Mouse (Mus musculus) neural tube, embryonic 14.5 days (tissue): Measurements from ENCODE around the gene Mef2b. TPM values are rescaled to one million over a fixed set of nuclear protein-coding genes. Genes with fewer than 3 reads are reported as not detected.
A peak's percentile ranks its signal among the peaks of the same experiment; 100 is the strongest.

Source experiments
- ATAC-seq: fragments of 200-750 bp; cut with Nextera tagmentation; 2 replicates; pipeline ENCODE4 v1.8.0; 2017; ENCODE audit warnings: low read depth, mild to moderate bottlenecking, moderate TSS enrichment, moderate library complexity
- H3K27ac ChIP-seq: fragments of 300-500 bp; sonication (generic); 2 replicates; pipeline ENCODE4 v1.5.1; 2014; ENCODE audit warnings: low read depth, mild to moderate bottlenecking, control low read depth, low read length, moderate library complexity, mixed read lengths
- H3K27me3 ChIP-seq: fragments of 300-500 bp; sonication (generic); 2 replicates; pipeline ENCODE4 v1.6.1; 2014; ENCODE audit warnings: low read length; ENCODE audit not compliant: control insufficient read depth, insufficient read depth
- H3K36me3 ChIP-seq: fragments of 300-500 bp; sonication (generic); 2 replicates; pipeline ENCODE4 v1.6.1; 2014; ENCODE audit warnings: low read length, mixed read lengths; ENCODE audit not compliant: control insufficient read depth, insufficient read depth
- H3K4me1 ChIP-seq: fragments of 300-500 bp; sonication (generic); 2 replicates; pipeline ENCODE4 v1.6.1; 2014; ENCODE audit warnings: low read length; ENCODE audit not compliant: control insufficient read depth, insufficient read depth
- H3K4me2 ChIP-seq: fragments of 300-500 bp; sonication (generic); 2 replicates; pipeline ENCODE4 v1.6.1; 2014; ENCODE audit warnings: mild to moderate bottlenecking, low read depth, low read length, control low read depth
- H3K4me3 ChIP-seq: fragments of 300-500 bp; sonication (generic); 2 replicates; pipeline ENCODE4 v1.5.1; 2014; ENCODE audit warnings: low read depth, low read length, control low read depth, mixed read lengths
- H3K9ac ChIP-seq: fragments of 300-500 bp; sonication (generic); replicated peaks from 2 replicates; pipeline ENCODE4 v1.6.1; 2014; ENCODE audit warnings: low read depth, mild to moderate bottlenecking, control low read depth, low read length, mixed read lengths
- H3K9me3 ChIP-seq: fragments of 300-500 bp; sonication (generic); 2 replicates; pipeline ENCODE4 v1.6.1; 2016; ENCODE audit warnings: low read length; ENCODE audit not compliant: control insufficient read depth
- WGBS: fragments of 180-500 bp; shearing (Covaris S2); extraction: QIAGEN DNeasy Blood & Tissue Kit; methylation state at CpG from one replicate; pipeline ENCODE4 v1.1.7; 2014; 5-methylcytosine and 5-hydroxymethylcytosine counted together
- polyA plus RNA-seq: library from polyadenylated mRNA; unstranded; fragments of >200 nt; fragmentation: Nextera tagmentation; extraction: Ambion mirVana; gene quantifications from 2 replicates; pipeline ENCODE4 v1.2.1, GENCODE M21; 2014

Gene Mef2b
- polyA plus RNA-seq, 1 experiment from 2014 or later = 0.72 TPM

GRCm38 (mm10) chr8:70129309-70129952 is 10.1 kb upstream of the Mef2b start:
- no peaks in the 10 kb centered on the region for H3K9me3 ChIP-seq
- H3K27ac ChIP-seq = peak overlapping the region; percentile 60
- peak; percentile 61 for ATAC-seq
- H3K36me3 ChIP-seq = peaks cover 15% of the 10 kb centered on the region
- no peak overlapping the region for H3K9ac ChIP-seq
- H3K27me3 ChIP-seq = no peaks in the 10 kb centered on the region
- H3K4me1 ChIP-seq = peaks cover 6% of the 10 kb centered on the region
- H3K4me3 ChIP-seq = no peak overlapping the region
- H3K4me2 ChIP-seq = no peak overlapping the region
- 59% methylated on average over 9 of the region's 9 CpGs for WGBS

- ATAC-seq = no peak
- Histone ChIP-seq H3K9ac (no peak overlapping the region), H3K27me3 (no peaks in the 10 kb centered on the region), H3K4me3 (no peak overlapping the region), H3K36me3 (peaks cover 20% of the 10 kb centered on the region), H3K4me2 (no peak overlapping the region), H3K4me1 (peaks cover 6% of the 10 kb centered on the region), H3K27ac (no peak overlapping the region; the same call in 1 of the 2 replicates), H3K9me3 (no peaks in the 10 kb centered on the region)
- 80% methylated on average over 3 of the region's 3 CpGs for WGBS
Measured at GRCm38 (mm10) chr8:70130066-70130465, 9.4 kb upstream of the Mef2b start.

GRCm38 (mm10) chr8:70131166-70131883 is 8.2 kb upstream of the Mef2b start, which contains the start of gene Nr2c2ap:
Gene Nr2c2ap, plus strand, starts transcription at chr8:70131333.
- peak within 1 kb of the TSS; percentile 58 for H3K9ac ChIP-seq
- peak within 1 kb of the TSS; percentile 66 for H3K4me3 ChIP-seq
- H3K4me2 ChIP-seq = peak within 1 kb of the TSS; percentile 79
- no peaks in the 10 kb centered on the region for H3K9me3 ChIP-seq
- no peak within 1 kb of the TSS; the same call in 1 of the 2 replicates for H3K27ac ChIP-seq
- no peaks in the 10 kb centered on the region for H3K27me3 ChIP-seq
- 1% methylated on average over 37 of the region's 37 CpGs for WGBS
- H3K4me1 ChIP-seq = peaks cover 6% of the 10 kb centered on the region
- peak; percentile 87 for ATAC-seq
- peaks cover 30% of the 10 kb centered on the region for H3K36me3 ChIP-seq

- WGBS = 90% methylated on average over 5 of the region's 5 CpGs
- H3K4me2 ChIP-seq = no peak overlapping the region
- peaks cover 30% of the 10 kb centered on the region for H3K36me3 ChIP-seq
- H3K9ac ChIP-seq = no peak overlapping the region
- H3K27me3 ChIP-seq = no peaks in the 10 kb centered on the region
- H3K4me1 ChIP-seq = peaks cover 14% of the 10 kb centered on the region
- no peak for ATAC-seq
- no peak overlapping the region for H3K4me3 ChIP-seq
- no peak overlapping the region for H3K27ac ChIP-seq
- H3K9me3 ChIP-seq = no peaks in the 10 kb centered on the region
Measured at GRCm38 (mm10) chr8:70134086-70134485, 5.4 kb upstream of the Mef2b start.

- Histone ChIP-seq H3K36me3 (peaks cover 30% of the 10 kb centered on the region), H3K9me3 (no peaks in the 10 kb centered on the region), H3K4me1 (peaks cover 14% of the 10 kb centered on the region), H3K4me3 (no peak overlapping the region), H3K4me2 (no peak overlapping the region), H3K27me3 (no peaks in the 10 kb centered on the region), H3K27ac (no peak overlapping the region), H3K9ac (no peak overlapping the region)
- ATAC-seq = no peak
- WGBS = 90% methylated on average over 9 of the region's 9 CpGs
Measured at GRCm38 (mm10) chr8:70134931-70135330, 4.6 kb upstream of the Mef2b start.

GRCm38 (mm10) chr8:70136591-70136990 is 2.9 kb upstream of the Mef2b start:
- Histone ChIP-seq H3K27ac (no peak overlapping the region), H3K4me1 (peaks cover 21% of the 10 kb centered on the region), H3K4me3 (no peak overlapping the region), H3K9me3 (no peaks in the 10 kb centered on the region), H3K9ac (no peak overlapping the region), H3K4me2 (no peak overlapping the region), H3K36me3 (peaks cover 30% of the 10 kb centered on the region), H3K27me3 (no peaks in the 10 kb centered on the region)
- no peak for ATAC-seq
- 77% methylated on average over 4 of the region's 4 CpGs for WGBS

- ATAC-seq = no peak
- 83% methylated on average over 4 of the region's 4 CpGs for WGBS
- no peaks in the 10 kb centered on the region for H3K27me3 ChIP-seq
- no peaks in the 10 kb centered on the region for H3K9me3 ChIP-seq
- H3K4me3 ChIP-seq = 0 out of 2 replicates have a peak overlapping the region, but pooled peaks have one; percentile 60
- H3K4me2 ChIP-seq = peak overlapping the region; percentile 81
- H3K36me3 ChIP-seq = peaks cover 40% of the 10 kb centered on the region
- no peak overlapping the region for H3K27ac ChIP-seq
- peaks cover 18% of the 10 kb centered on the region for H3K4me1 ChIP-seq
- no peak overlapping the region for H3K9ac ChIP-seq
Measured at GRCm38 (mm10) chr8:70137890-70138289, 1.6 kb upstream of the Mef2b start.

GRCm38 (mm10) chr8:70139981-70140380 is 470 bp downstream of the Mef2b start:
- Histone ChIP-seq H3K9me3 (no peaks in the 10 kb centered on the region), H3K27ac (peak overlapping the region; percentile 82), H3K4me1 (peaks cover 18% of the 10 kb centered on the region), H3K27me3 (no peaks in the 10 kb centered on the region), H3K4me3 (peak overlapping the region; percentile 60), H3K4me2 (peak overlapping the region; percentile 81), H3K36me3 (peaks cover 23% of the 10 kb centered on the region), H3K9ac (peak overlapping the region; percentile 63)
- WGBS = 15% methylated on average over 9 of the region's 9 CpGs
- ATAC-seq = no peak
